ENCODE assay signal across 25 mouse cellular contexts in the genomic region with DNA sequence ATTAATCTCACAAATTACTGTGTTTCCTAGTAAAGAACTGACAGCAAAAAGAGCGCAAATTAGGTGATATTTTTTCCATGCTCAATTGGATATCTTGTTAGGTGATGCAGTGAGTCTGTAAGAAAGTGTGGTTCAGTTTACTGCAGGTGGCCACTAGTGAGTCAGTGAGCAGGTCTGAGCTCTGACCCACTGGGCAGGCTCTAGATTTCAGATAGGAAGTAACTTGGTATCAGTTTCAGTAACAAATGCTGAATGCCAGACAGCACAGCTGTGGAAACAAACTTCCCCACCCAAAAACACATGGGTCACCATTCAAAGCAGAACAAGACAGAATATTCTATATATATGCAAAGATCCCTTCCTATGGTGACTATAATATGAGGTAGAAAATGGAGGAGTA.
A peak's percentile ranks its signal among the peaks of the same experiment; 100 is the strongest.
DNase-seq lines count a peak whose midpoint lies in the region; ATAC-seq lines count a peak whose summit lies in the region.
"Had no signal": no experiment of that assay in that cellular context is flagged by ENCODE, and none has a peak within 500 bp of the region (broad histone marks: within the 10 kb centered on the region; RNA-seq: fewer than 3 reads in every experiment).

No protein-coding gene starts in this region.

- no peaks in the 10 kb centered on the region for H3K36me3 ChIP-seq in kidney, embryonic 14.5 days (ENCODE audit: control insufficient read depth, insufficient read depth, low read length)
- H3K36me3 ChIP-seq in kidney, embryonic 16.5 days (ENCODE audit: insufficient read depth, low read length), result no peaks in the 10 kb centered on the region
- H3K36me3 ChIP-seq: embryonic facial prominence, embryonic 13.5 days; embryonic facial prominence, embryonic 15.5 days; forebrain, embryonic 10.5 days; forebrain, embryonic 12.5 days; G1E had no signal

- H3K9ac ChIP-seq in kidney, embryonic 14.5 days (ENCODE audit: low read depth, low read length), result no peak overlapping the region
- H3K9ac ChIP-seq in kidney, embryonic 16.5 days (replicated peaks; ENCODE audit: low read length), result no peak overlapping the region
- H3K9ac ChIP-seq: embryonic facial prominence, embryonic 13.5 days; embryonic facial prominence, embryonic 15.5 days; forebrain, embryonic 12.5 days had no signal

- H3K27ac ChIP-seq in kidney, embryonic 14.5 days (ENCODE audit: low read depth, low read length), result no peak overlapping the region
- H3K27ac ChIP-seq in kidney, embryonic 16.5 days (ENCODE audit: low read length), result no peak overlapping the region
- H3K27ac ChIP-seq: embryonic facial prominence, embryonic 13.5 days; embryonic facial prominence, embryonic 15.5 days; forebrain, embryonic 10.5 days; forebrain, embryonic 12.5 days had no signal

- no peak overlapping the region for H3K4me3 ChIP-seq in kidney, embryonic 14.5 days (ENCODE audit: low read length)
- no peak overlapping the region for H3K4me3 ChIP-seq in kidney, embryonic 16.5 days (ENCODE audit: low read length)
- H3K4me3 ChIP-seq: embryonic facial prominence, embryonic 13.5 days; embryonic facial prominence, embryonic 15.5 days; erythroblast, embryonic 14.5 days; forebrain, embryonic 10.5 days; forebrain, embryonic 12.5 days had no signal

- ATAC-seq in kidney, embryonic 14.5 days (ENCODE audit: low FRiP score, low TSS enrichment), result 0 out of 2 replicates have a peak, but pooled peaks have one; percentile 49
- 0 out of 2 replicates have a peak, but pooled peaks have one; percentile 39 for ATAC-seq in kidney, embryonic 16.5 days (ENCODE audit: low FRiP score, low TSS enrichment)
- ATAC-seq: forebrain, embryonic 14.5 days; forebrain, embryonic 16.5 days; Patski had no signal

- H3K4me2 ChIP-seq in kidney, embryonic 14.5 days (replicated peaks; ENCODE audit: low read depth, low read length), result no peak overlapping the region
- no peak overlapping the region for H3K4me2 ChIP-seq in kidney, embryonic 16.5 days (replicated peaks; ENCODE audit: low read depth, low read length)
- H3K4me2 ChIP-seq: embryonic facial prominence, embryonic 13.5 days; embryonic facial prominence, embryonic 15.5 days; forebrain, embryonic 12.5 days had no signal

- no peaks in the 10 kb centered on the region for H3K4me1 ChIP-seq in kidney, embryonic 14.5 days (ENCODE audit: control insufficient read depth, insufficient read depth, low read length)
- H3K4me1 ChIP-seq in kidney, embryonic 16.5 days (ENCODE audit: insufficient read depth, low read length), result no peaks in the 10 kb centered on the region
- H3K4me1 ChIP-seq: embryonic facial prominence, embryonic 13.5 days; embryonic facial prominence, embryonic 15.5 days; forebrain, embryonic 10.5 days; forebrain, embryonic 12.5 days had no signal

- no peaks in the 10 kb centered on the region for H3K27me3 ChIP-seq in kidney, embryonic 14.5 days (ENCODE audit: control insufficient read depth, insufficient read depth, low read length)
- H3K27me3 ChIP-seq in kidney, embryonic 16.5 days (ENCODE audit: insufficient read depth, low read length), result no peaks in the 10 kb centered on the region
- H3K27me3 ChIP-seq: embryonic facial prominence, embryonic 13.5 days; embryonic facial prominence, embryonic 15.5 days; forebrain, embryonic 12.5 days; Patski had no signal

- H3K9me3 ChIP-seq in kidney, embryonic 14.5 days (ENCODE audit: control insufficient read depth, low read length), result no peaks in the 10 kb centered on the region
- no peaks in the 10 kb centered on the region for H3K9me3 ChIP-seq in kidney, embryonic 16.5 days (ENCODE audit: low read length)
- H3K9me3 ChIP-seq: embryonic facial prominence, embryonic 13.5 days; embryonic facial prominence, embryonic 15.5 days; forebrain, embryonic 10.5 days; forebrain, embryonic 12.5 days; G1E had no signal

- DNase-seq in kidney, postnatal 36 days, result no peak
- no peak for DNase-seq in kidney, postnatal 14 days
- DNase-seq in A20 (ENCODE audit: low read depth, low spot score), result peak; percentile 75
- no peak for DNase-seq in T-cell, adult 2 months (ENCODE audit: low spot score)
- DNase-seq: adrenal gland, adult 2 months; adrenal gland, postnatal 10 days; adrenal gland, postnatal 25 days; cerebellum, adult 11 months; cerebellum, adult 18-20 months; cerebellum, adult 8-10 months; cerebellum, adult 9-11 months; cerebellum, postnatal 14 days; cerebellum, postnatal 36 days; embryo, embryonic 11 days had no signal

- 67% methylated on average over 1 of the region's 1 CpGs for WGBS in kidney, embryonic 14.5 days
- WGBS in kidney, embryonic 16.5 days, result 53% methylated on average over 1 of the region's 1 CpGs
